Mouse (Mus musculus) gastrocnemius, postnatal 4 days (tissue): ENCODE data around the gene Gm8011. TPM values are rescaled to one million over a fixed set of nuclear protein-coding genes. Genes with fewer than 3 reads are reported as not detected.
"Not testable (repeated sequence)": the region's sequence is repeated elsewhere in the genome, so short reads cannot be mapped to it uniquely, and the experiment has no call there.

ENCODE experiments used
- DNase-seq, 2 experiments: peaks; one replicate each; pipeline ENCODE4 v3.0.0; 2021 to 2022; ENCODE audit warnings: low spot score in 2 of 2, mixed read lengths in 2 of 2
- long read RNA-seq, 2 experiments: library from polyadenylated mRNA; stranded (forward); transcript quantifications; one replicate each; pipeline ENCODE4 v2.0.0; 2021
- total RNA-seq, 2 experiments: library from RNA; stranded (reverse); gene quantifications; 2 replicates each; pipeline ENCODE4 v1.2.3; 2021

Gm8011 gene
- total RNA-seq: not detected
- long read RNA-seq, experiment 1: 0 reads
- long read RNA-seq, experiment 2: 0 reads

- DNase-seq: not testable (repeated sequence)
Measured at GRCm38 (mm10) chr14:42463581-42463980, at the start of gene Gm8011. Gm8011 (plus strand) TSS chr14:42463881.

GRCm38 (mm10) chr14:42439573-42439972, 24.1 kb upstream of the Gm8011 start, which contains the start of gene Gm8005:
Gm8005 (minus strand) TSS chr14:42439673.
- DNase-seq: not testable (repeated sequence)

- not testable (repeated sequence) for DNase-seq
Measured at GRCm38 (mm10) chr14:42502249-42502648, 38.6 kb downstream of the Gm8011 start, which contains the start of gene Gm8020. Gm8020 (minus strand) TSS chr14:42502349.

Other genes starting within 250 kb of the Gm8011 start
- not detected for gene Gm17026, start 203.8 kb upstream of the Gm8011 start, total RNA-seq
- gene Gm9611, start 166.5 kb upstream of the Gm8011 start, total RNA-seq: not detected
- not detected for gene Gm7995, start 153.7 kb upstream of the Gm8011 start, total RNA-seq
- gene Gm8005, start 24.2 kb upstream of the Gm8011 start, total RNA-seq: not detected
- not detected for gene Gm8020, start 38.5 kb downstream of the Gm8011 start, total RNA-seq
- not detected for gene Gm8024, start 60.4 kb downstream of the Gm8011 start, total RNA-seq
- gene Gm17124, start 136.0 kb downstream of the Gm8011 start, total RNA-seq: not detected
- gene Gm3633, start 178.0 kb downstream of the Gm8011 start, total RNA-seq: not detected
- not detected for gene Gm10378, start 192.1 kb downstream of the Gm8011 start, total RNA-seq